Mouse (Mus musculus): ENCODE measurements around the gene Pdp2. TPM values are rescaled to one million over a fixed set of nuclear protein-coding genes. Genes with fewer than 3 reads are reported as not detected.

Gene Pdp2
- polyA plus RNA-seq, 1 experiment from 2014 or later = 16.7 TPM

- H3K27ac ChIP-seq (replicated peaks; ENCODE audit: low read depth, low read length) = no peak overlapping the region
- peak; percentile 94 for DNase-seq (ENCODE audit: low spot score)
- H3K4me1 ChIP-seq (ENCODE audit: control insufficient read depth, insufficient read depth, low read length) = no peaks in the 10 kb centered on the region
- H3K4me3 ChIP-seq (ENCODE audit: low read depth, low read length) = peak overlapping the region; percentile 2; the same call in 1 of the 2 replicates
- ATAC-seq (ENCODE audit: insufficient number of reproducible peaks, low FRiP score, low TSS enrichment, low read depth) = peak; percentile 84
- WGBS = 19% methylated on average over 21 of the region's 21 CpGs
- H3K4me2 ChIP-seq (ENCODE audit: low read depth, severe bottlenecking) = peak overlapping the region; percentile 34
- H3K27me3 ChIP-seq (ENCODE audit: control insufficient read depth, insufficient read depth, low read length) = no peaks in the 10 kb centered on the region
- no peaks in the 10 kb centered on the region for H3K36me3 ChIP-seq (ENCODE audit: control insufficient read depth, insufficient read depth, low read length)
- H3K9ac ChIP-seq (ENCODE audit: low read length) = no peak overlapping the region
- no peaks in the 10 kb centered on the region for H3K9me3 ChIP-seq (ENCODE audit: control insufficient read depth, low read length)
These were observed 11.4 kb downstream of the Pdp2 start for GRCm38 (mm10) chr8:104602468-104603244.

DNA sequence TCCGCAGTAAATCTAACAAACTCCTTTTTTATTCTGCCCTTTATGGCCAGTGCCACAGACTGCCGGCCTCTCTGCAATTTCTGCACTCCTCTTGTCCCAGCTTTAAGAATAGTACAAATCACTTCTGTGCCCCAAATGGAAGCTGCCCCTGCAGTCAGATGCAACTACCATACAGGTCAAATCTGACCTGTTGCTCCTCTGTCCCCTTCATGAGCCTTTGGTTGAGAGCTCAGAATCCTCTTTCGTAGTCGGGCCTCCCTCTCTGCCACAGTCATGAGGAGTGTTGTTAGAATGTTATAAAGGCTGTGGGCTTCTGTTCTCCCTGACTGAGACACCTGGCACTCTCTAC is 12.0 kb downstream of the Pdp2 start:
- H3K9me3 ChIP-seq (ENCODE audit: control insufficient read depth, low read length) = no peaks in the 10 kb centered on the region
- no peak overlapping the region for H3K9ac ChIP-seq (ENCODE audit: low read length)
- no peak for ATAC-seq (ENCODE audit: insufficient number of reproducible peaks, low FRiP score, low TSS enrichment, low read depth)
- no peak overlapping the region for H3K4me2 ChIP-seq (ENCODE audit: low read depth, severe bottlenecking)
- DNase-seq (ENCODE audit: low spot score) = no peak
- no peak overlapping the region for H3K4me3 ChIP-seq (ENCODE audit: low read depth, low read length)
- H3K36me3 ChIP-seq (ENCODE audit: control insufficient read depth, insufficient read depth, low read length) = no peaks in the 10 kb centered on the region
- no peaks in the 10 kb centered on the region for H3K4me1 ChIP-seq (ENCODE audit: control insufficient read depth, insufficient read depth, low read length)
- 58% methylated on average over 4 of the region's 4 CpGs for WGBS
- no peak overlapping the region for H3K27ac ChIP-seq (replicated peaks; ENCODE audit: low read depth, low read length)
- H3K27me3 ChIP-seq (ENCODE audit: control insufficient read depth, insufficient read depth, low read length) = no peaks in the 10 kb centered on the region

- 42% methylated on average over 6 of the region's 6 CpGs for WGBS
- ATAC-seq (ENCODE audit: insufficient number of reproducible peaks, low FRiP score, low TSS enrichment, low read depth) (no peak), DNase-seq (ENCODE audit: low spot score) (no peak)
- H3K4me2 ChIP-seq (ENCODE audit: low read depth, severe bottlenecking) = no peak overlapping the region
- H3K4me3 ChIP-seq (ENCODE audit: low read depth, low read length) = no peak overlapping the region
- H3K36me3 ChIP-seq (ENCODE audit: control insufficient read depth, insufficient read depth, low read length) = no peaks in the 10 kb centered on the region
- H3K9ac ChIP-seq (ENCODE audit: low read length) = no peak overlapping the region
- H3K27ac ChIP-seq (replicated peaks; ENCODE audit: low read depth, low read length) = no peak overlapping the region
- H3K4me1 ChIP-seq (ENCODE audit: control insufficient read depth, insufficient read depth, low read length) = no peaks in the 10 kb centered on the region
- H3K27me3 ChIP-seq (ENCODE audit: control insufficient read depth, insufficient read depth, low read length) = no peaks in the 10 kb centered on the region
- no peaks in the 10 kb centered on the region for H3K9me3 ChIP-seq (ENCODE audit: control insufficient read depth, low read length)
These were observed 15.1 kb downstream of the Pdp2 start for GRCm38 (mm10) chr8:104606329-104606728.

GRCm38 (mm10) chr8:104607944-104608343 is 16.7 kb downstream of the Pdp2 start:
- H3K4me1 ChIP-seq (ENCODE audit: control insufficient read depth, insufficient read depth, low read length) = no peaks in the 10 kb centered on the region
- DNase-seq (ENCODE audit: low spot score) (no peak), ATAC-seq (ENCODE audit: insufficient number of reproducible peaks, low FRiP score, low TSS enrichment, low read depth) (no peak)
- no peaks in the 10 kb centered on the region for H3K36me3 ChIP-seq (ENCODE audit: control insufficient read depth, insufficient read depth, low read length)
- no peak overlapping the region for H3K9ac ChIP-seq (ENCODE audit: low read length)
- 75% methylated on average over 2 of the region's 2 CpGs for WGBS
- H3K27me3 ChIP-seq (ENCODE audit: control insufficient read depth, insufficient read depth, low read length) = no peaks in the 10 kb centered on the region
- no peaks in the 10 kb centered on the region for H3K9me3 ChIP-seq (ENCODE audit: control insufficient read depth, low read length)
- H3K27ac ChIP-seq (replicated peaks; ENCODE audit: low read depth, low read length) = no peak overlapping the region
- H3K4me3 ChIP-seq (ENCODE audit: low read depth, low read length) = no peak overlapping the region
- no peak overlapping the region for H3K4me2 ChIP-seq (ENCODE audit: low read depth, severe bottlenecking)

DNA sequence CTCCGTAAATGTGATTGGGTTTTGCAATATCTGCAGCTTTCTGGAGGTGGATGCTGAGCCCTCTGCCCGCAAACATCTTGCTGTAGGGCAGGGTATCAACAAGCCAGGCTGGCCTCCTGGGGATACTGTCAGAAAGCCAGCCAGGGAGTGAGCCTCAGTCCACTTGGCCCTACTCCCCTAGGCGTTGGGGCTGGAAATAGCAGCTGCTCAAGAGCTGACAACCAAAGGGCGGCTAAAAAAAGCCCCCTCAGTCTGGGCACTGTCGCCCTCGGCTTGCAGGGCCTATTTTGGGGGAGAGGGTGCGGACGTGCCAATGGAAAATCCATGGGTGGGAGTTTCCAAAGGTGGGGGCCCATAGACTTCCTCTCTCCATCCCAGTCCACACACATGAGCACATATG is 18.0 kb downstream of the Pdp2 start:
- DNase-seq (ENCODE audit: low spot score) = no peak
- no peak overlapping the region for H3K4me2 ChIP-seq (ENCODE audit: low read depth, severe bottlenecking)
- 79% methylated on average over 8 of the region's 8 CpGs for WGBS
- H3K4me3 ChIP-seq (ENCODE audit: low read depth, low read length) = no peak overlapping the region
- H3K9ac ChIP-seq (ENCODE audit: low read length) = no peak overlapping the region
- no peaks in the 10 kb centered on the region for H3K36me3 ChIP-seq (ENCODE audit: control insufficient read depth, insufficient read depth, low read length)
- no peaks in the 10 kb centered on the region for H3K4me1 ChIP-seq (ENCODE audit: control insufficient read depth, insufficient read depth, low read length)
- no peak for ATAC-seq (ENCODE audit: insufficient number of reproducible peaks, low FRiP score, low TSS enrichment, low read depth)
- H3K27me3 ChIP-seq (ENCODE audit: control insufficient read depth, insufficient read depth, low read length) = no peaks in the 10 kb centered on the region
- H3K27ac ChIP-seq (replicated peaks; ENCODE audit: low read depth, low read length) = no peak overlapping the region
- no peaks in the 10 kb centered on the region for H3K9me3 ChIP-seq (ENCODE audit: control insufficient read depth, low read length)

DNA sequence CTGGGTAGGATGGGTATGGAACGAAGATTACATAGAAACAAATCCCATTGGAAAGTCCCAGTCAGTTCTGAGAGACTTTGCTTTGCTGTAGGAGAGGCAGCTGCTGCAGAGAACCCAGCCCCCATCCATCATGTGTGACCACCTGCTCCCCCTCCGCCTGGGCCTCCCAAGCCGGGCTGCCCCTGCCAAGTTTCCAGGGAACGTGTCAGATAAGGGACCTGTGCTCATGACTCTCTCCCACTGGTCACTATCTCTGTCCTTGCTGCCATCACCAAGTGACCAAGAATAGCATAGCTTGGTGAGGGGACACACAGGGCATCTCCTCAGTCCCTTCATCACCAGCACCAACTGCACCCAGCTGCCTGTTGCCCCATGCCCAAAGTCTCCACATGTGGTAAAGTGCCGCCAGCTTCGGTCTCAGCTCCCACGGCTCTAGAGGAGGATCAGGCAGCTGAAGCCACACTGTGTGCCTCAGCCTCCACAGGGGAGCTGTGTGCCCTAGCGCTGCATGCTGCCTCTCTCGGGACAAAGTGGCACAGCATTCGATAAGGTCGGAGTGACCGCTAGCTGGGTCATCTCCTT is 19.0 kb downstream of the Pdp2 start:
- Histone ChIP-seq H3K27me3 (ENCODE audit: control insufficient read depth, insufficient read depth, low read length) (no peaks in the 10 kb centered on the region), H3K27ac (replicated peaks; ENCODE audit: low read depth, low read length) (no peak overlapping the region), H3K36me3 (ENCODE audit: control insufficient read depth, insufficient read depth, low read length) (no peaks in the 10 kb centered on the region), H3K4me1 (ENCODE audit: control insufficient read depth, insufficient read depth, low read length) (no peaks in the 10 kb centered on the region), H3K4me3 (ENCODE audit: low read depth, low read length) (no peak overlapping the region), H3K9ac (ENCODE audit: low read length) (no peak overlapping the region), H3K9me3 (ENCODE audit: control insufficient read depth, low read length) (no peaks in the 10 kb centered on the region), H3K4me2 (ENCODE audit: low read depth, severe bottlenecking) (no peak overlapping the region)
- 71% methylated on average over 12 of the region's 12 CpGs for WGBS
- no peak for DNase-seq (ENCODE audit: low spot score)
- no peak for ATAC-seq (ENCODE audit: insufficient number of reproducible peaks, low FRiP score, low TSS enrichment, low read depth)

- ATAC-seq (ENCODE audit: insufficient number of reproducible peaks, low FRiP score, low TSS enrichment, low read depth) (no peak), DNase-seq (ENCODE audit: low spot score) (no peak)
- H3K9me3 ChIP-seq (ENCODE audit: control insufficient read depth, low read length) = no peaks in the 10 kb centered on the region
- no peak overlapping the region for H3K27ac ChIP-seq (replicated peaks; ENCODE audit: low read depth, low read length)
- no peaks in the 10 kb centered on the region for H3K27me3 ChIP-seq (ENCODE audit: control insufficient read depth, insufficient read depth, low read length)
- WGBS = 65% methylated on average over 4 of the region's 4 CpGs
- no peaks in the 10 kb centered on the region for H3K36me3 ChIP-seq (ENCODE audit: control insufficient read depth, insufficient read depth, low read length)
- H3K4me1 ChIP-seq (ENCODE audit: control insufficient read depth, insufficient read depth, low read length) = no peaks in the 10 kb centered on the region
- H3K4me3 ChIP-seq (ENCODE audit: low read depth, low read length) = no peak overlapping the region
- no peak overlapping the region for H3K4me2 ChIP-seq (ENCODE audit: low read depth, severe bottlenecking)
- H3K9ac ChIP-seq (ENCODE audit: low read length) = no peak overlapping the region
These were observed 20.4 kb downstream of the Pdp2 start for GRCm38 (mm10) chr8:104611613-104612012.

GRCm38 (mm10) chr8:104613119-104613518 is 21.9 kb downstream of the Pdp2 start:
- Histone ChIP-seq H3K4me3 (ENCODE audit: low read depth, low read length) (no peak overlapping the region), H3K27ac (replicated peaks; ENCODE audit: low read depth, low read length) (no peak overlapping the region), H3K4me2 (ENCODE audit: low read depth, severe bottlenecking) (no peak overlapping the region), H3K4me1 (ENCODE audit: control insufficient read depth, insufficient read depth, low read length) (no peaks in the 10 kb centered on the region), H3K9me3 (ENCODE audit: control insufficient read depth, low read length) (no peaks in the 10 kb centered on the region), H3K27me3 (ENCODE audit: control insufficient read depth, insufficient read depth, low read length) (no peaks in the 10 kb centered on the region), H3K9ac (ENCODE audit: low read length) (no peak overlapping the region), H3K36me3 (ENCODE audit: control insufficient read depth, insufficient read depth, low read length) (no peaks in the 10 kb centered on the region)
- DNase-seq (ENCODE audit: low spot score) = no peak
- WGBS = 77% methylated on average over 4 of the region's 4 CpGs
- ATAC-seq (ENCODE audit: insufficient number of reproducible peaks, low FRiP score, low TSS enrichment, low read depth) = no peak
